Mouse (Mus musculus) cerebellum, adult 2 months (tissue): ENCODE data around the gene Tchp.

Experiments
- CTCF ChIP-seq: fragments of 200-500 bp; IDR thresholded peaks from 2 replicates; pipeline ENCODE4 v1.5.1; 2011; ENCODE audit warnings: low read depth, mild to moderate bottlenecking, control low read depth, low read length, moderate library complexity, borderline replicate concordance; ENCODE audit not compliant: insufficient read depth
- POLR2A ChIP-seq: fragments of 200-500 bp; IDR thresholded peaks from 2 replicates; pipeline ENCODE4 v1.6.1; 2011; ENCODE audit warnings: low read length, control low read depth, borderline replicate concordance; ENCODE audit not compliant: insufficient read depth

DNA sequence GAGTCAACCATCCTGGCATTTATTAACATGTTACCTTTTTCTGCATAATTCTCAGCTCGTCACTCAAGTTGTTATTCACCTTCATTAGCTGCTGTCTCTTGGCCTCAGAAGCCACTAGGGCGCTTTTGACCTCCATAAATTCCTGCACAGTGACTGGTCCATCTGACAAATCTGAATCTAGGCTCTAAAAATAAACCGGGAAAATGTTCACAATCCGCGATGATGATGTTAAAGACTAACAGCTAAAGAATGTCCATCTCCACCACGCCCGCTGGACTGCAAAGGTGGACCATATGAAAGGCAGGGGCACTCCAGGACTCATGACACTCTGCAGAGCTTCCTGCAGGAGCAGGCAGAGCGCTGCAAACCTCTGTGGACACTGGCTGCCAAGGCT, 36.1 kb downstream of the Tchp start:
- TF ChIP-seq CTCF: no peak
- no peak for TF ChIP-seq POLR2A
